Mouse (Mus musculus): ENCODE measurements around the gene Krt222. TPM values are rescaled to one million over a fixed set of nuclear protein-coding genes. Genes with fewer than 3 reads are reported as not detected.

The Krt222 gene
- polyA plus RNA-seq, 1 experiment from 2014 or later, result 0.44 TPM

DNA sequence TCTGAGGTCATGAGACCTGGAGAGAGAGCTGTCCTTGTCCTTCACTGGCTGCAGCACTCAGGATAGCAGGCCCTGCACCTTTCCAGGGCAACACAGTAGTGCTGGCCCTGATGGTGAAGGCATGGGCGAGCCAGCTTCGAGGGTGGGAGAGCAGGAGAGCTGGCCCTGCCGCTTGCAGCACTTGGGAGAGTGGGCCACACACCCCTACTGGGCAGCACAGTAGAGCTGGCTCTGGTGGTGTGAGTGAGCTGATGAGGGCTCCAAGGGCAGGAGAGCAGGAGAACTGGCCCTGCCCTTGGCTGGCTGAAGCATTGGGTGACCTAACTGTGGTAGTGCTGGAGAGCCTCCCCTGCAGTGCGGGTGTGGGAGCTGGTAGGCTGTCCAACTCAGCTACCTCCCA lies 28.8 kb upstream of the Krt222 start:
- H3K4me2 ChIP-seq (ENCODE audit: low read depth), result no peak overlapping the region
- ATAC-seq (ENCODE audit: insufficient read depth, low FRiP score, low TSS enrichment), result no peak
- WGBS, result 84% methylated on average over 4 of the region's 4 CpGs

DNA sequence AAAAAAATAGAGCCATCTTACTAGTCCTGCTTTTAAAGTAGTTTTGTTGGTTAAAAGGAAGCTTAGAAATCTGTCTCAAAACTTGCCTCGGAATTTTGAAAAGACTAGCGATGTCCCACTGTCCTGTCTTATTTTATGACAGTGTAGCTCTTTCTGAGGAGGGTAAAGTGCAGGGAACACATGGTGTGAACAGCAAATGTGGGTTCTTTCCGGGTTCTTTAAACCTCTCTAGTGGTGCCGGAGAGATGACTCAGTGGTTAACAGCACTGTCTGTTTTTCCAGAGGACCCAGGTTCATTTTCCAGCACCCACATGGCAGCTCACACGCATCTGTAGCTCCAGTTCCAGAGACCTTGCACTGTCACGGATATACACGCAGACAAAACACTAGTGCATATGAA lies 25.3 kb upstream of the Krt222 start:
- no peaks in the 10 kb centered on the region for H3K4me1 ChIP-seq (ENCODE audit: control insufficient read depth, insufficient read depth, low read length)
- H3K27me3 ChIP-seq (ENCODE audit: control insufficient read depth, insufficient read depth, low read length), result no peaks in the 10 kb centered on the region
- H3K4me2 ChIP-seq (ENCODE audit: low read depth), result no peak overlapping the region
- no peak overlapping the region for H3K9ac ChIP-seq (ENCODE audit: low read length)
- DNase-seq (ENCODE audit: low spot score) (no peak), ATAC-seq (ENCODE audit: insufficient read depth, low FRiP score, low TSS enrichment) (no peak)
- H3K27ac ChIP-seq (ENCODE audit: low read depth, low read length), result no peak overlapping the region
- no peaks in the 10 kb centered on the region for H3K36me3 ChIP-seq (ENCODE audit: control insufficient read depth, insufficient read depth, low read length)
- no peak overlapping the region for H3K4me3 ChIP-seq (ENCODE audit: low read depth, low read length)
- H3K9me3 ChIP-seq (ENCODE audit: control insufficient read depth, low read length), result no peaks in the 10 kb centered on the region
- 75% methylated on average over 7 of the region's 7 CpGs for WGBS

More for the DNA sequence above, 28.8 kb upstream of the Krt222 start:
- Histone ChIP-seq H3K27me3 (ENCODE audit: control insufficient read depth, insufficient read depth, low read length) (no peaks in the 10 kb centered on the region), H3K9ac (ENCODE audit: low read length) (no peak overlapping the region), H3K4me3 (ENCODE audit: low read depth, low read length) (no peak overlapping the region), H3K9me3 (ENCODE audit: control insufficient read depth, low read length) (no peaks in the 10 kb centered on the region), H3K27ac (ENCODE audit: low read depth, low read length) (no peak overlapping the region), H3K36me3 (ENCODE audit: control insufficient read depth, insufficient read depth, low read length) (no peaks in the 10 kb centered on the region), H3K4me1 (ENCODE audit: control insufficient read depth, insufficient read depth, low read length) (no peaks in the 10 kb centered on the region)
- DNase-seq (ENCODE audit: low spot score), result no peak

DNA sequence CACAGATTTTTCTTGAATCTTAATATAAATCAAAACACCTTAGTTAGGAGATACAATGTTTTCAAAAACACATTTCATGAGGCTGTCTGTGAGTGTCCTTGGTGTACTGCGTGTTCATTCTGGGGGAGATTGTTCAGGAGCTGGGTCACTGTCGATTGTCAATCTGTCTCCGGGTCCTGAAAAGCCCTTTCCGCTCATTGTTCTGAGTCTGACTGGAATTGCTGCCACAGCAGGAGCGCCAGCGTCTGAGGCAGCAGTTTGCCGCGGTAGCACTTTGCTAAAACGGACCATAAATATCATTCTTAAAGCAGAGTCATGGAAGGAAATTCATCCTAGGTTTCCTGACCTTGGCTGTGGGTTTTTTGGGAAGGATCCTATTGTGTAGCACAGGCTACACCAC lies 21.9 kb upstream of the Krt222 start:
- H3K4me3 ChIP-seq (ENCODE audit: low read depth, low read length), result no peak overlapping the region
- H3K9me3 ChIP-seq (ENCODE audit: control insufficient read depth, low read length), result no peaks in the 10 kb centered on the region
- no peak overlapping the region for H3K4me2 ChIP-seq (ENCODE audit: low read depth)
- H3K27me3 ChIP-seq (ENCODE audit: control insufficient read depth, insufficient read depth, low read length), result no peaks in the 10 kb centered on the region
- H3K9ac ChIP-seq (ENCODE audit: low read length), result no peak overlapping the region
- H3K27ac ChIP-seq (ENCODE audit: low read depth, low read length), result no peak overlapping the region
- H3K36me3 ChIP-seq (ENCODE audit: control insufficient read depth, insufficient read depth, low read length), result no peaks in the 10 kb centered on the region
- 26% methylated on average over 9 of the region's 9 CpGs for WGBS
- no peaks in the 10 kb centered on the region for H3K4me1 ChIP-seq (ENCODE audit: control insufficient read depth, insufficient read depth, low read length)
- no peak for ATAC-seq (ENCODE audit: insufficient read depth, low FRiP score, low TSS enrichment)
- no peak for DNase-seq (ENCODE audit: low spot score)

DNA sequence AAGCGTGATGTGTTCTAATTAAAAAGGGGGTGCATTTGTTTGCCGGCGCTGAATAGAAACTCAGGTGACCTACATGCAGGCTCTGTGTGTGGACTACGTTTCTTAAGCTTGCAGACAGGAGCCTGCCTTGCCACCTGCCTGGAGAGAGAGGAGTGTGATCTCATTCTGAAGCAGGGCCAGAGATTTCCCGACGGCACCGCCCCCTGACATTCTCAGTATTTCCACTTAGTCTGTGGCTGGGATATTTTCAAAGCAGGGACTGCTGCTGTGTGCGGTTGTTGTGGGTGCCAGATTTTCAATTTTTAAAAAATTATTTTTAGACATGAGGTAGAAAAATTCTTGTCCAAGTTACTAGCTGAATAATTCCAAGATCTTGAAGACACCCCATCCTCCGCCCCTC lies 21.3 kb upstream of the Krt222 start:
- H3K4me3 ChIP-seq (ENCODE audit: low read depth, low read length), result no peak overlapping the region
- no peak for ATAC-seq (ENCODE audit: insufficient read depth, low FRiP score, low TSS enrichment)
- WGBS, result 83% methylated on average over 9 of the region's 9 CpGs

DNA sequence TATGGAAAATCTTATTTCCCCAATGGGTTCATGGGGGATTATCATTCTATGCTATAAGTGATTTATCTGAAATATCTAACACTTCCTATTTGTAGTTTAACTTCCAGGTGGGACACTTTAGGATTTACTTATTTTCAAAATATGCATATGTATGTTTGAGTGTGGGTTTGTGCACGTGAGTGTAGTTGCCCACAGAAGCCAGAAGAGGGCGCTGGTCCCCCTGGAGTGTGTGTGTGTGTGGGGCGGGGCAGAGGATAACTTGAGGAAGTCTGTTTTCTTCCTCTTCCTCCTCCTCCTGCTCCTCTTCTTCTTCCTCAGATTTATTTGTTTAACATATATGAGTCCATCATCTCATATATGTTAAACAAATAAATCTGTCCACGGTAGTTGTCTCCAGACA lies 12.3 kb upstream of the Krt222 start:
- Histone ChIP-seq H3K27me3 (ENCODE audit: control insufficient read depth, insufficient read depth, low read length) (no peaks in the 10 kb centered on the region), H3K4me3 (ENCODE audit: low read depth, low read length) (no peak overlapping the region), H3K4me2 (ENCODE audit: low read depth) (no peak overlapping the region), H3K27ac (ENCODE audit: low read depth, low read length) (no peak overlapping the region), H3K4me1 (ENCODE audit: control insufficient read depth, insufficient read depth, low read length) (no peaks in the 10 kb centered on the region), H3K36me3 (ENCODE audit: control insufficient read depth, insufficient read depth, low read length) (no peaks in the 10 kb centered on the region), H3K9ac (ENCODE audit: low read length) (no peak overlapping the region), H3K9me3 (ENCODE audit: control insufficient read depth, low read length) (no peaks in the 10 kb centered on the region)
- ATAC-seq (ENCODE audit: insufficient read depth, low FRiP score, low TSS enrichment), result no peak
- WGBS, result 74% methylated on average over 4 of the region's 4 CpGs
- DNase-seq (ENCODE audit: low spot score), result no peak

More for the DNA sequence above, 21.3 kb upstream of the Krt222 start:
- H3K27ac ChIP-seq (ENCODE audit: low read depth, low read length), result no peak overlapping the region
- no peaks in the 10 kb centered on the region for H3K36me3 ChIP-seq (ENCODE audit: control insufficient read depth, insufficient read depth, low read length)
- no peaks in the 10 kb centered on the region for H3K4me1 ChIP-seq (ENCODE audit: control insufficient read depth, insufficient read depth, low read length)
- no peaks in the 10 kb centered on the region for H3K9me3 ChIP-seq (ENCODE audit: control insufficient read depth, low read length)
- no peak overlapping the region for H3K4me2 ChIP-seq (ENCODE audit: low read depth)
- H3K27me3 ChIP-seq (ENCODE audit: control insufficient read depth, insufficient read depth, low read length), result no peaks in the 10 kb centered on the region
- no peak for DNase-seq (ENCODE audit: low spot score)
- H3K9ac ChIP-seq (ENCODE audit: low read length), result no peak overlapping the region

DNA sequence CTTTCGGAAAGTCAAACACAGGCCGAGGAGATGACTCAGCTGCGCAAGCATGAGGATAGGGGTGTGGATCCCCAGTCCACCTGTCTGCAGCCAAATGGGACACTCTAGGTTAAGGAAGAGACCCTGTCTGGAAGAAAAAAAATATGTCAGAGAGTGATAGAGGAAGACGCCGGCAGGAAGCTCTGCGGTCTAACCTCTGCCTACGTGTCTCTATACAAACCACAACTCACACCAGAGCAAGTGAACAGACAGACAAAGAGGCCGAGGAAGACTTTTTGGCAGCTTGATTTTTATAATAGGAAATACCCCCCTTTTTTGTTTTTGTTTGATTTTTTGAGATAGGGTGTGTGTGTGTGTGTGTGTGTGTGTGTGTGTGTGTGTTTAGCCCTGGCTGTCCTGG lies 11.4 kb upstream of the Krt222 start:
- Histone ChIP-seq H3K4me2 (ENCODE audit: low read depth) (no peak overlapping the region), H3K36me3 (ENCODE audit: control insufficient read depth, insufficient read depth, low read length) (no peaks in the 10 kb centered on the region), H3K27me3 (ENCODE audit: control insufficient read depth, insufficient read depth, low read length) (no peaks in the 10 kb centered on the region), H3K4me1 (ENCODE audit: control insufficient read depth, insufficient read depth, low read length) (no peaks in the 10 kb centered on the region), H3K27ac (ENCODE audit: low read depth, low read length) (no peak overlapping the region), H3K9ac (ENCODE audit: low read length) (no peak overlapping the region), H3K4me3 (ENCODE audit: low read depth, low read length) (no peak overlapping the region), H3K9me3 (ENCODE audit: control insufficient read depth, low read length) (no peaks in the 10 kb centered on the region)
- WGBS, result 96% methylated on average over 8 of the region's 8 CpGs
- DNase-seq (ENCODE audit: low spot score), result no peak
- no peak for ATAC-seq (ENCODE audit: insufficient read depth, low FRiP score, low TSS enrichment)

DNA sequence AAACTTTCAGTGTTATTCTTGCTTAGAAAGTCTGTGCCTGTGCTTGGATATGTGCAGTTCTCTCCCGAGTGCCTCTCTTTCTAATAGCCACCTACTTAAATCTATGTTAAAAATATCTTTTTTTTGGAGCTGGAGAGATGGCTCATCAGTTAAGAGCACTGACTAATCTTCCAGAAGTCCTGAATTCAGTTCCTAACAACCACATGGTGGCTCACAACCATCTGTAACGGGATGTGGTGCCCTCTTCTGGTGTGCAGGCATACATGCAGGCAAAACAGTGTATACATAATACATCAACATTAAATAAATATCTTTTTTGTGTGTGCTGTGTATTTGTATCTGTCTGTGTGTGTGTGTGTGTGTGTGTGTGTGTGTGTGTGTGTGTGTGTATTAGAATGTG lies 10.0 kb upstream of the Krt222 start:
- Histone ChIP-seq H3K4me3 (ENCODE audit: low read depth, low read length) (no peak overlapping the region), H3K27me3 (ENCODE audit: control insufficient read depth, insufficient read depth, low read length) (no peaks in the 10 kb centered on the region), H3K9me3 (ENCODE audit: control insufficient read depth, low read length) (no peaks in the 10 kb centered on the region), H3K27ac (ENCODE audit: low read depth, low read length) (no peak overlapping the region), H3K4me2 (ENCODE audit: low read depth) (no peak overlapping the region), H3K4me1 (ENCODE audit: control insufficient read depth, insufficient read depth, low read length) (no peaks in the 10 kb centered on the region), H3K36me3 (ENCODE audit: control insufficient read depth, insufficient read depth, low read length) (no peaks in the 10 kb centered on the region), H3K9ac (ENCODE audit: low read length) (no peak overlapping the region)
- DNase-seq (ENCODE audit: low spot score) (no peak), ATAC-seq (ENCODE audit: insufficient read depth, low FRiP score, low TSS enrichment) (no peak)
- 62% methylated on average over 2 of the region's 2 CpGs for WGBS

DNA sequence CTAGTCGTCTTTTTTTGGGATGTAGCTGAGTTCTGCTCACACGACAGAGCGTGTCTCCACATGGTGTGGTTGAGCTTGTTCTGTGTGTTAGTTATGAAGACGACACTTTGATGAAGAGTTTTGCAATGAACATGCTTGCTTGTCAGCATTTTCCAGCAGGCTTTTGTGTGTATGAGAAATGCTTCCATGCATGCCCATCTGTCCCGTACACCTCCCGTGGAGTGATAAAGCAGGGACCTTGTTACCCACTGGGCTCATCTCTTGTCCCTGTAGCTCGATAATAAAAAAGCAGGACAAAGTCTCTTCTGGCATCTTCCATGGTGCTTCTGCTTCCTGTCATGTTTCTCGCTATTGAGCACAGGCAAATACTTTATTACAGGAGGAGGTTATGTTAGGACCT lies 8.8 kb upstream of the Krt222 start:
- DNase-seq (ENCODE audit: low spot score) (no peak), ATAC-seq (ENCODE audit: insufficient read depth, low FRiP score, low TSS enrichment) (no peak)
- Histone ChIP-seq H3K4me2 (ENCODE audit: low read depth) (no peak overlapping the region), H3K9ac (ENCODE audit: low read length) (no peak overlapping the region), H3K36me3 (ENCODE audit: control insufficient read depth, insufficient read depth, low read length) (no peaks in the 10 kb centered on the region), H3K27ac (ENCODE audit: low read depth, low read length) (no peak overlapping the region), H3K4me3 (ENCODE audit: low read depth, low read length) (no peak overlapping the region), H3K27me3 (ENCODE audit: control insufficient read depth, insufficient read depth, low read length) (no peaks in the 10 kb centered on the region), H3K9me3 (ENCODE audit: control insufficient read depth, low read length) (no peaks in the 10 kb centered on the region), H3K4me1 (ENCODE audit: control insufficient read depth, insufficient read depth, low read length) (no peaks in the 10 kb centered on the region)
- WGBS, result 71% methylated on average over 8 of the region's 8 CpGs

DNA sequence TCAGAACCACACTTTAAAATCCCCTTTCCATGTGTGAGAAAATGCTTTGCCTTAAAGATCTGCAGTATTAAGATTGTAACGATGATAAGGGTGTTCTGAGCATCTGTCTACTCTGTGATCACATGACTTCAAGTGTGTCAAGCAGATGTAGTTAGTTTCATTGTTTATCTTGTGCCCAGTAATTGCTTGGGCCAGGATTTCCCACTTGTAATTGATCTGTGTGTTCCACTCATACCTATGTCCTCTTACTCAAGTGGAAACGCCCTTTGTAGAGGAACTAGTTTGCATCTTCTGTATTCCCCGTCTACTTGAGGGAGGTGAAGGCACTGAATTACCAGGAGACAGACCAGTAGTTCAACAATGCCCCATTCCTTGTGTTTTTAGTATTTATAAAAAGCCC lies 6.8 kb upstream of the Krt222 start:
- no peaks in the 10 kb centered on the region for H3K4me1 ChIP-seq (ENCODE audit: control insufficient read depth, insufficient read depth, low read length)
- H3K4me3 ChIP-seq (ENCODE audit: low read depth, low read length), result no peak overlapping the region
- no peak overlapping the region for H3K9ac ChIP-seq (ENCODE audit: low read length)
- ATAC-seq (ENCODE audit: insufficient read depth, low FRiP score, low TSS enrichment), result no peak
- no peaks in the 10 kb centered on the region for H3K27me3 ChIP-seq (ENCODE audit: control insufficient read depth, insufficient read depth, low read length)
- WGBS, result 77% methylated on average over 3 of the region's 3 CpGs
- no peaks in the 10 kb centered on the region for H3K36me3 ChIP-seq (ENCODE audit: control insufficient read depth, insufficient read depth, low read length)
- DNase-seq (ENCODE audit: low spot score), result no peak
- H3K9me3 ChIP-seq (ENCODE audit: control insufficient read depth, low read length), result no peaks in the 10 kb centered on the region
- H3K27ac ChIP-seq (ENCODE audit: low read depth, low read length), result no peak overlapping the region
- no peak overlapping the region for H3K4me2 ChIP-seq (ENCODE audit: low read depth)

Data from neural tube, embryonic 11.5 days (tissue).